Mouse (Mus musculus): ENCODE measurements around the gene Synm. TPM values are rescaled to one million over a fixed set of nuclear protein-coding genes. Genes with fewer than 3 reads are reported as not detected.

Gene Synm
- total RNA-seq, 1 experiment from 2014 or later, result not detected

Other genes starting within 250 kb of the Synm start
- gene Lrrc28, start 114.5 kb downstream of the Synm start, total RNA-seq (2017), result 17.6 and 20.3 TPM in 2 replicates
- 1.2 and 3.1 TPM in 2 replicates for gene Ttc23, start 112.3 kb downstream of the Synm start, total RNA-seq (2017)
- gene Igf1r, start 193.1 kb upstream of the Synm start, total RNA-seq (2017), result 86.8 and 90.4 TPM in 2 replicates

All from neutrophil, adult 5-6 weeks (primary cell).